Mouse (Mus musculus) T-cell, adult 2 months (primary cell): Measurements from ENCODE around the gene Gnai2.
"Not testable (repeated sequence)": the region's sequence is repeated elsewhere in the genome, so short reads cannot be mapped to it uniquely, and the experiment has no call there.

Source experiments
- DNase-seq: peaks from one replicate; pipeline ENCODE4 v3.0.0; 2022; ENCODE audit warnings: low spot score

The Gnai2 gene

GRCm38 (mm10) chr9:107586974-107587832 lies 48.0 kb downstream of the Gnai2 start, which contains the start of gene Ifrd2:
Ifrd2 (plus strand) TSS chr9:107587642.
- DNase-seq = peak; percentile 99

- no peak for DNase-seq
Measured at GRCm38 (mm10) chr9:107586504-107586903, 48.7 kb downstream of the Gnai2 start.

DNA sequence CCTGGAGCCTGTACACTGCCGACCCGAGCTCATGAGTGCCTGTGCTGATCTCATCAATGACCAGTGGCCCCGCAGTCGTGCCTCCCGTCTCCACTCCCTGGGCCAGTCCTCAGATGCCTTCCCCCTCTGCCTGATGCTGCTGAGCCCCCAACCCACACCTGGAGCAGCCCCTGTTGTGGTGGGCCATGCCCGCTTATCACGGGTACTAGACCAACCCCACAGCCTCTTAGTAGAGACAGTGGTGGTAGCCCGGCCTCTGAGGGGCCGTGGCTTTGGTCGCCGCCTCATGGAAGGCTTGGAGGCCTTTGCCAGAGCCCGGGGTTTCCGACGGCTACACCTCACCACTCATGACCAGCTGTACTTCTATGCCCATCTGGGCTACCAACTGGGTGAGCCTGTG lies 52.0 kb downstream of the Gnai2 start:
- DNase-seq = no peak

GRCm38 (mm10) chr9:107582509-107583062 lies 52.6 kb downstream of the Gnai2 start:
- DNase-seq = no peak

GRCm38 (mm10) chr9:107581584-107581983 lies 53.6 kb downstream of the Gnai2 start:
- no peak for DNase-seq

- DNase-seq = peak; percentile 90
Measured at GRCm38 (mm10) chr9:107580501-107581317, 54.5 kb downstream of the Gnai2 start, which contains the start of gene Hyal3. Hyal3 (plus strand) TSS chr9:107580818.

DNA sequence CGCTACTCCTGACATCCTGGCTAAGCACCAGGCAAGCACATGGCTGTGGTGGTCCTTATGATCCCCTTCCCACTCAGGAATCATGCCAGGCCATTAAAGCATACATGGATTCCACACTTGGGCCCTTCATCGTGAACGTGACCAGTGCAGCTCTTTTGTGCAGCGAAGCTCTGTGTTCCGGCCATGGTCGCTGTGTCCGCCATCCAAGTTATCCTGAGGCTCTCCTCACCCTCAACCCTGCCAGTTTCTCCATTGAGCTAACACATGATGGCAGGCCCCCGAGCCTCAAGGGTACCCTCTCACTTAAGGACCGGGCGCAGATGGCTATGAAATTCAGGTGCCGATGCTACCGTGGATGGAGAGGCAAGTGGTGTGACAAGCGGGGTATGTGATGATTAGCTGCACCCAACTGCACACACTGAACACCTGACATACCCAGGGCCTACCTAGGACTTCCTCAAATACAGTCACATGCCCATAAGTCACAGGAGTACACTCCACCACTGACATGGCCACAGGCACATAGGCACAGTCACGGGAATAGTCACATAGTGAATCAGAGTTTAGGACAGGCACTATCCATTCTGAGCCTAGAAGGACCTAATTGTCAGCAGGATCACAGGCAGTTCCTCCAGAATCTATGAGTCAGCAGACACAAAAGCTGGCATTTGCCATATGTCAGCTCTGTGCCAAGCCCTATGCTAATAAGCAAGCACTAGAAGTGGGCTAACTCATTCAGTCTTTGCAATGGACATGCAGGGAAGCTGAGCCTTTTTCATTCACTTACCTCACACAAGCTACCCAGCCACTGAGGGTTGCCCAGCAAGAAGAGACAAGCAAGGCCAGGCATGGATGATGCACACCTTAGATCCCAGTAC lies 55.9 kb downstream of the Gnai2 start:
- DNase-seq = no peak

GRCm38 (mm10) chr9:107578587-107578986 lies 56.6 kb downstream of the Gnai2 start, which contains the start of gene Naa80:
Naa80 (plus strand) TSS chr9:107578887.
- no peak for DNase-seq

DNA sequence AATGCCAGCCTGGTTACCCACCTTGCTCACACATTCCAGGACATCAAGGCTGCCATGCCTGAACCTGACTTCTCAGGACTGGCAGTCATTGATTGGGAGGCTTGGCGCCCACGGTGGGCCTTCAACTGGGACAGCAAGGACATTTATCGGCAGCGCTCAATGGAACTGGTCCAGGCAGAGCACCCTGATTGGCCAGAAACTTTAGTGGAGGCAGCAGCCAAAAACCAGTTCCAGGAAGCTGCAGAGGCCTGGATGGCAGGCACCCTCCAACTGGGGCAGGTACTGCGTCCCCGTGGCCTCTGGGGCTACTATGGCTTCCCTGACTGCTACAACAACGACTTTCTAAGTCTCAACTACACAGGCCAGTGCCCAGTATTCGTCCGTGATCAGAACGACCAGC lies 57.3 kb downstream of the Gnai2 start:
- DNase-seq = no peak

DNA sequence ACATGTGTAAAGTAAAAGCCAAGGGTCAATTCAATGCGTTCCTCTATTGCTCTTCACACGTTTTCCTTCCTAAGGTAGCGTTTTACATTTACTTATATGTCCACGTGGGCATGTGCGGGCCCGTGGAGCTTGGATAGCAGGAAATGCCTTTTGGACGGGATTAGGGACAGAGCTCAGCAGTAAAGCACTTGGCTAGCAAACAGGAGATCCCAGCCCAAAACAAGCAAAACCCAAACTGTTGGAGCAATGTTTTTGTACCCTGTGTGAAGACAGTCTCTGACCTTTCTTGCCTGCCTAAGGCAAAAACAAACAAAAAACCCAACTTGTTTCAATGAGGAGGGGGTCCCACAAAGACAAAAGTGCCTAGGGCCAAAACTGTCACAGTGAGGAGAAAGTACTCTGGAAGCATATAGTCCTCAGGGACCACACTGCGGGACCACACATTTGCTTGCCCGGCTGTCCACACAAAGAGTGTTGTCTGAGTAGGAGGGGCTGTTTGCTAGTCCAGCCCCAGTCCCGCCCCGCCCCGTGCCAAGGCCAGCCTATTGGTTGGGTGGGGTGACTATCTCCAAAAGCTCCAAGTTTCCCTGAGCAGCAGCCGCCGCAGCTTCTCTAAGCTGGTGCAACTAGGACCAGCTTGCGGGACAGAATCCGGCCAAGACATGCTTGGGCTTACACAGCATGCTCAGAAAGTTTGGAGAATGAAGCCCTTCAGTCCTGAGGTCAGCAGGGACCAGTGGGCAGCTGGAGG lies 58.6 kb downstream of the Gnai2 start, which contains the start of gene Hyal1:
TSS of gene Hyal1 (plus strand) at position 571 of the 751 bp plus-strand sequence.
- DNase-seq = no peak

DNA sequence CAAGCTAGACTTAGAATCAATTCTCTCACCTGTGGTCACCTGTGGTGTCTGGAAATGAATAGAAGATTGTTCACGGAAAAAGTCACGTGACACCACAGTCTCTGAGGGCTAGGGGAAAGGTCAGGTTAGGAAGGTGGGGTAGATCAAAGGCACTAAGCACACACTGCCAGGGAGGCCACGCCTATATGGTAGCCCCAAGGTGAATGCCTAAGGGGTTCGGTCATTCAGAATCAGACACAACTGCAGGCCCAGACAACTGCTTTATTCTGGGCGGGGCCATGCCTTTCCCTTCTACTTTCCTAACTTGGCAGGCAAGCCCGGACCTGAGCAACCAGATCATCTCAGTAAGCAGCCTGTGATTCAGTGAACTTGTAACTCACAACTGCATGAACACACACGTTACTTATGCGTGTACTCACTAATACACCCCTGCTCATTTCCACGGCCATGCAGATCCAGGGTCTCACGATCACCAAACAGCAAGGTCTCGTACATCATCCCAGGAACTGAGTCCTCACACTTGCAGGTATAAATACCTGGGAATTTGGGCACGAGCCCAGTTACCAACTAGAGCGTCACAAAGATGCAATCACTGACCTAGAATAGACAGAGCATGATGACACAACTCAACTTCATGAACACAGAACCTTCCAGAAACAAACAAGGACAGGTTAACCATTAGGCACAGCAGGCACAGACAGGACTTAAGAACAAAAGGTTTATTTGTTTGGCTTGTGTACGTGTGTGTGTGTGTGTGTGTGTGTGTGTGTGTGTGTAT lies 59.4 kb downstream of the Gnai2 start:
- DNase-seq = no peak

GRCm38 (mm10) chr9:107573774-107574173 lies 61.4 kb downstream of the Gnai2 start:
- DNase-seq = not testable (repeated sequence)

DNA sequence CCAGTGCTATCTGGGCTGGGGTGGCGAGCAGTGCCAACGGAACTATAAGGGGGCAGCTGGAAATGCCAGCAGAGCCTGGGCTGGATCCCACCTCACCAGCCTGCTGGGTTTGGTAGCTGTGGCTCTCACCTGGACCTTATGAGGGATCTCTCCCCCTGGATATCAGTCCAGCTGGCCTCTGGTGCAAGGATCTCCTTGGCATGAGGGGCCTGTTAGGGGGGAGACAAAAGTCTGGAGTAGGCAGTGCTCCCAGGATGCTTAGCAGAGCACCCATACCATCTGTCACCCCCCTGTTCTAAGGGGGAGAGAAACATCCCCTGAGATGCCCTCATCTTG lies 62.9 kb downstream of the Gnai2 start:
- DNase-seq = no peak

GRCm38 (mm10) chr9:107571534-107572326 lies 63.4 kb downstream of the Gnai2 start:
- no peak for DNase-seq

DNA sequence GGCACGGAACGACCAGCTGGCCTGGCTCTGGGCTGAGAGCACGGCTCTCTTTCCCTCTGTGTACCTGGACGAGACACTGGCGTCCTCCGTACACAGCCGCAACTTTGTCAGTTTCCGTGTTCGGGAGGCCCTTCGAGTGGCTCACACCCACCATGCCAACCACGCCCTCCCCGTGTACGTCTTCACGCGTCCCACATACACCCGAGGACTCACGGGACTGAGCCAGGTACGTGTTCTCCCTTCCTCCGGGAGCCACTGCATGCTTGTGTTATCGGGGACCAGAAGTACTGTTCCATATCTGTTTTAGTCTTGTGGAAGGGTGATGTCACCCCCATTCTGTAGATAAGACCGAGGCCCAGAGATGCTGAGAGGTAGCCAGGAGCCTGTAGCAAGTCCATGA lies 64.3 kb downstream of the Gnai2 start:
- no peak for DNase-seq

DNA sequence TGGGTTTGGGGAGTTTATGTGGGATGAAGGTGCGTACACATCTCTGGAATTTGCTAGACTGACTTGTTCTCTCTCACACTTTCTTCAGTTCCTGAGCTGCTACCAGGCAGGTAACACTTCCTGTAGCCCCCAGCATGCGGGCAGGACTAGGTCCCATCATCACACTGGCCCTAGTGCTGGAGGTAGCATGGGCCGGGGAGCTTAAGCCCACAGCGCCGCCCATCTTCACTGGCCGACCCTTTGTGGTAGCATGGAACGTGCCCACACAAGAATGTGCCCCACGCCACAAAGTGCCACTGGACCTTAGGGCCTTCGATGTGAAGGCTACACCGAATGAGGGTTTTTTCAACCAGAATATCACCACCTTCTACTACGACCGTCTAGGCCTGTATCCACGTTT lies 65.2 kb downstream of the Gnai2 start:
- DNase-seq = no peak

DNA sequence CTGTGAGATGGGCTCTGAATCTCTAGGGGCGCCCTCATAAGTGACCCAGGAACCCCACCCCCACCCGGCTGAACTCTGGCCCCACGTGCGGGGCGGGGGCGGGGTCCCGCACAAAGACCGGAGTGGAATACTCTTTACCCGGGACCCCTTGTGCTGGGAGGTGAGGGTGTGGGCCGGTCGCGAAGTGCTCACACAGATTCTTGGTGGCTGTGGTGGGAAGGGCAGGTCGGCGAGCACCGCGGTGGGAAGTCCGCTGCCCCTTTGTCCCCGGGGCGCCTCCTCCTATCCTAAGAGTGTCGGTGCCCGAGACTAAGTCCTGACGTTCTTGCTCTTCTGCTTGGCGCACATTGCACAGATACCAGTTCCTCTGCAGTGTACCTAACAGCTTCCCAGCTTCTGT lies 65.9 kb downstream of the Gnai2 start:
- no peak for DNase-seq

GRCm38 (mm10) chr9:107568331-107569261 lies 66.6 kb downstream of the Gnai2 start:
- peak; percentile 72 for DNase-seq
